Comparison of ENCODE assay signal across 8 mouse cellular contexts in genomic region chr8:86273811-86274210, GRCm38 (mm10).
DNase-seq lines count a peak whose midpoint lies in the region; ATAC-seq lines count a peak whose summit lies in the region.

No protein-coding gene starts in this region.

- no peaks in the 10 kb centered on the region for H3K36me3 ChIP-seq in hindbrain, embryonic 13.5 days
- H3K36me3 ChIP-seq in limb, embryonic 12.5 days, result no peaks in the 10 kb centered on the region

- H3K4me3 ChIP-seq in hindbrain, embryonic 13.5 days, result no peak overlapping the region
- H3K4me3 ChIP-seq in limb, embryonic 12.5 days (replicated peaks), result no peak overlapping the region

- ATAC-seq in hindbrain, embryonic 13.5 days (ENCODE audit: low FRiP score), result peak; percentile 54; the same call in 1 of the 2 replicates
- ATAC-seq in limb, embryonic 12.5 days (ENCODE audit: insufficient number of reproducible peaks, insufficient read depth, low FRiP score, low TSS enrichment, low read depth), result peak; percentile 93
- no peak for ATAC-seq in megakaryocyte, adult 5-6 weeks (ENCODE audit: poor library complexity, severe bottlenecking)

- peaks cover 9% of the 10 kb centered on the region; the same call in 1 of the 2 replicates for H3K4me1 ChIP-seq in hindbrain, embryonic 13.5 days (replicated peaks)
- peaks cover 14% of the 10 kb centered on the region for H3K4me1 ChIP-seq in limb, embryonic 12.5 days (replicated peaks)

- H3K4me2 ChIP-seq in hindbrain, embryonic 13.5 days, result no peak overlapping the region
- H3K4me2 ChIP-seq in limb, embryonic 12.5 days, result no peak overlapping the region

- peak; percentile 63 to 72 for DNase-seq in right cerebral cortex, adult 2 months (ENCODE audit: low spot score in 2 of 2)
- DNase-seq in right cerebral cortex, postnatal 14 days, result no peak
- DNase-seq in yolk sac, embryonic 10.5 days (ENCODE audit: low spot score), result peak; percentile 4
- no peak for DNase-seq in gastrocnemius, adult 18-20 months (ENCODE audit: low spot score)
- no peak for DNase-seq in kidney, adult 9 months

- no peaks in the 10 kb centered on the region for H3K9me3 ChIP-seq in hindbrain, embryonic 13.5 days
- no peaks in the 10 kb centered on the region for H3K9me3 ChIP-seq in limb, embryonic 12.5 days

- no peak overlapping the region for H3K9ac ChIP-seq in hindbrain, embryonic 13.5 days
- no peak overlapping the region for H3K9ac ChIP-seq in limb, embryonic 12.5 days (replicated peaks)

- 33% methylated on average over 3 of the region's 3 CpGs for WGBS in hindbrain, embryonic 13.5 days
- WGBS in limb, embryonic 12.5 days, result 17% methylated on average over 3 of the region's 3 CpGs

- no peaks in the 10 kb centered on the region for H3K27me3 ChIP-seq in hindbrain, embryonic 13.5 days
- no peaks in the 10 kb centered on the region for H3K27me3 ChIP-seq in limb, embryonic 12.5 days

- H3K27ac ChIP-seq in hindbrain, embryonic 13.5 days, result no peak overlapping the region
- peak overlapping the region; percentile 79 for H3K27ac ChIP-seq in limb, embryonic 12.5 days

Comparison
In these comparisons a context has a peak if more than half of its experiments do, and no peak if none do; other contexts are left out.
1. DNase-seq: peak in right cerebral cortex, adult 2 months (2 of 2) and yolk sac, embryonic 10.5 days (single experiment); none in right cerebral cortex, postnatal 14 days (single experiment), gastrocnemius, adult 18-20 months (single experiment) and kidney, adult 9 months (single experiment).